Mouse (Mus musculus): ENCODE results near the gene Msh2.

Msh2 gene

GRCm38 (mm10) chr17:87698996-87699765 lies 27.1 kb downstream of the Msh2 start:
- DNase-seq (ENCODE audit: low read depth, low spot score), result no peak

GRCm38 (mm10) chr17:87700101-87700500 lies 28.0 kb downstream of the Msh2 start:
- DNase-seq (ENCODE audit: low read depth, low spot score), result no peak

DNA sequence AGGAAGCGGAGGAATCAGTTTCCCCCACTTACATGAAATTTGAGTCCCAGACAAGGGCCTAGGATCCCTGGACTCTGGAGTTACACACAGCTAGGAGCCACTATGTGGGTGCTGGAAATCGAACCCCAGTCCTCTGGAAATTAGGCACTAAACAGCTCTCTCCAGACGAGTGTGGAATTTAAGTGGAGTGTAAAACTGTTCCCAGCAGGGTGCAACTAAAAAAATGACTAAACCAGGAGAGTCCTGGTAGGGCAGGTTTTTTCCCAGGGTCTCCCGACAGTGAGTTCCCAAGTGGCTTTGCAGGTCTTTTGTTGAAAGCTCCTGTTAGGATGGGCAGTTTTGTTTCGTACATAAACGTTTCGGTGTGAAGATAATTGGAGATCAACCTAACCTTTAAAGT lies 52.6 kb downstream of the Msh2 start:
- DNase-seq (ENCODE audit: low read depth, low spot score), result no peak

DNA sequence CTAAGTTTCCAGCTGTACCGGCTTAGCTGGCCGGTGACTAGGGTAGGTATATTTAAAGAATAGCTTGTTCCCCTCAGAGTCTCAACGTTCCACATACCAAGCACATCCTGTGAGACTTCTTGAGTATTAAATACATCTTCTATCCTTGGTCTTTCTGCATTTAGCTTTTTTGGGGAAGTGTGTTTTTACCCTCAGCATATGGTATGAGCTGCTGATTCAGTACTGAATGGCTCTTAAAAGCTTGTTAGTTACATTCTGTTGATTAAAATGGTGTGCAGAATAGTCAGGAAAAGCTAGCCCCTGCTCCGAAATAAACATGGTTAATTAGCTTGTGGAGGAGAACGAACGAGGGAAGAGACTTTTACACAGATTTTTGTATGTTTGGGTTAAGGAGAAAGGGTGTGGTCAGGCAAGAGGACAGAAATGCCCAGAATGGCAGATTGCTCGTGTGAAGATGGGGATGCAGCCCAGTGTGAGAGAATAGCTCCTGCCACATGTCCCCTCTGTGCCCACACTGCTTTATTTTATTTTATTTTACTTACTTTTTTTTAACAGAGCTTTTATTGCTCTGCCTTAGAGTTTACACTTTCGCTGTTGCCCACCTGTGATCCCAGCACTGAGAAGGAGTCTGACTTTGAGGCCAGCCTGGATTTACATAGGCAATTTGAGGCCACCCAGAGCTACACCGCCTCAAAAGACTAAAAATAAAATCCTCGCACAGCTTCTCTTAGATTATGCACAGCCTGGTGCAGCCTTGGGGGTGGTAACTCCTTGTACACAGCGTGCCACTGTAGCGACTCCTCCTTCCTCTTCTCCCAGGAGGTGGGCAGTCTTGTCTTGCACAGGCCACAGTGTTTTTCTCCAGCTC lies 54.6 kb downstream of the Msh2 start:
- no peak for DNase-seq (ENCODE audit: low read depth, low spot score)

GRCm38 (mm10) chr17:87731962-87732361 lies 59.8 kb downstream of the Msh2 start:
- no peak for DNase-seq (ENCODE audit: low read depth, low spot score)

- DNase-seq (ENCODE audit: low read depth, low spot score), result no peak
These were observed 62.3 kb downstream of the Msh2 start for GRCm38 (mm10) chr17:87734471-87734870.

DNA sequence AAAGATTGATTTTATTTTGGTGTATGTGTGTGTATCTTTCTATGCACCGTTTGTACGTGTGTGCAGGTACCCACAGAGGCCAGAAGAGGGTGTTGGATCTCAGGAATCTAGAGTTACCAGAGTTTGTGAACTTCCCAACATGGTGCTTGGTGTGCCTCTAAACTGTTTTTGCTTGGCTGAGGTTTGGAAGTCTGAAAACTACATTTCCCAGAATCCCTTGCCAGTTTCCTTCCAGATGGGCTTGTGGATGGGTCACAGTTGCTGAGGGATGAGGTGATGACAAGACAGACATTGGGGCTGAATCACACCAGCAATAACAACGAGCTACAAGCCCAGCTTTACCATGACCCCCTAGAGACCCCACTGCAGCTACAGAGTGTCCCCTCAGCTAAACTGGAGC lies 65.0 kb downstream of the Msh2 start:
- DNase-seq (ENCODE audit: low read depth, low spot score), result no peak

DNA sequence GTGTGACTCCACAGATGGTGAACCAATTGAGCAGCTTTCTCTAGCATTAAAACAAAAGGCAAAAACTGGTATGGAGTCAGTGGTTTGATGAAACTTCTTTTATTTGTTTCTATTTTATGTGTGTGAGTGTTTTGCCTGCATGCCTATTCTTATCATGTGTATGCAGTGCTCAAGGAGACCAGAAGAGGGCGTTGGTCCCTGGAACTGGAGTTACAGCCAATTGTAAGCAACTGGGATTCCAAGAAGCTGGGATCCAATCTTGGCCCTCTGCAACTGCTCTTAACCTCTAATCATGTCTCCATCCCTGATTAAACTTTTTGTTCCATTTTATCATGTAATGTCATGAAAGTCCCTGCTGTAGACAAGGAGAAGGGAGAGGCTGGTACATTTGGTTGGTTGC lies 67.7 kb downstream of the Msh2 start:
- no peak for DNase-seq (ENCODE audit: low read depth, low spot score)

- DNase-seq (ENCODE audit: low read depth, low spot score), result peak; percentile 27
These were observed 73.1 kb downstream of the Msh2 start for GRCm38 (mm10) chr17:87744985-87745925.

DNA sequence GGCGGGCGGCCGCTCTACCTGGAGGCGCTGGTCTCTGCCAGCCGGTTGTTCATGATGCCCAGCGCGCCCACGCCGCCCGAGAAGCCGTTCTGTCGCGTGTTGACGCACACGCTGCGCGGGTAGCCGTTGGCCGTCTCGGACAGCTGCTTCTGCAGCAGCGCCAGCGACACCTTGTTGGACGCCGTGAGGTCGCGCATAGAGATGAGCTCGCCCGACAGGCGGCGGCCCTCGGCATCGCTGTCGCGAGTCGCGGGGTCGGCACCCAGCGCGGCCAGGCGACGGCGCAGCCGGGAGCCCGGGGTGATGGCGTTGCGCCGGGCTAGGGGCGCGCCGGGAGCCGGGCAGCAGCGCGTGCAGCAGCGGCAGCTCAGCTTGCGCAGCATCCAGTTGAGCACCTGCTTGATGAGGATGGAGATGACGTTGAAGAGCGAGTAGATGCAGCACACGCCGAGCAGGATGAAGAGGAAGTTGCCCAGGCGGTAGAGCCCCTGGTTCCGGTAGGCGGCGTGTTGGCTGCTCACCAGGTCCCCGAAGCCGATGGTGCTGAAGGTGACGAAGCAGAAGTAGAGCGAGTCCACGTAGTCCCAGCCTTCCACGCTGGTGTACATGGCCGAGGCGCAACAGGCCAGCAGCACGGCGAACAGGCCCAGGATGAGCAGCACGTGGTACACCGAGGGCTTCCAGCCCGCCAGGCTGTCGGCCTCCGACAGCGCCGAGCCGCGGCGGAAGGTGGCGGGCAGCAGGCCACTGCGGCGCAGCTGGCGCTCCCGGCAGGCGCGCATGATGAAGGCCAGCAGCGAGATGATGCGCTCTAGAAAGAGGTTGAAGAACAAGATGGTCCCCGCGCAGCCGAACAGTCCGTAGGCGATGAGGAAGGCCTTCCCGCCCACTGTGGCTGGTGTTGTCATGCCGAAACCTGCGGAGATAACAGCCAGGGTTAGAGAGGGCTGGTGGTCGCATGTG lies 74.1 kb downstream of the Msh2 start:
- peak; percentile 31 for DNase-seq (ENCODE audit: low read depth, low spot score)

DNA sequence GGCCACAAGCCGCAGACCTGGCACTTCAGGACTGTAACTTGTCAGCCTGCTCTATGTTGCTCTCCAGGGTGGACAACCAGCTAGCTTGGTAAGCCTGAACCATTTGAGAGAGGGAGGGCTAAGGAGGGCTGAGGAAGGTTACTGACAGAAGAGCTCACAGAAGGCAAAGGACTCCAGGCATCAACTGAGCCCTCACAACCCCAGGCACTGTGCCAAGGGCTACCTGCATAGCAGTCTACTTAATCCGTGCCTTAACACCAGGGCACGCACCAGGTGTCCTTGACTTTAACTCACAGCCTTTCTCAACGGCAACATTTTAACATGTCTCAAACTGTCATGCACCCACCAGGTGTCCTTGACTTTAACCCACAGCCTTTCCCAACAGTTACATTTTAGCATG lies 88.2 kb downstream of the Msh2 start:
- DNase-seq (ENCODE audit: low read depth, low spot score), result no peak

GRCm38 (mm10) chr17:87763146-87763545 lies 91.0 kb downstream of the Msh2 start:
- DNase-seq (ENCODE audit: low read depth, low spot score), result no peak

GRCm38 (mm10) chr17:87765031-87765430 lies 92.9 kb downstream of the Msh2 start:
- no peak for DNase-seq (ENCODE audit: low read depth, low spot score)

GRCm38 (mm10) chr17:87766888-87767287 lies 94.8 kb downstream of the Msh2 start:
- DNase-seq (ENCODE audit: low read depth, low spot score), result no peak

- DNase-seq (ENCODE audit: low read depth, low spot score), result no peak
These were observed 98.6 kb downstream of the Msh2 start for GRCm38 (mm10) chr17:87770766-87771165.

DNA sequence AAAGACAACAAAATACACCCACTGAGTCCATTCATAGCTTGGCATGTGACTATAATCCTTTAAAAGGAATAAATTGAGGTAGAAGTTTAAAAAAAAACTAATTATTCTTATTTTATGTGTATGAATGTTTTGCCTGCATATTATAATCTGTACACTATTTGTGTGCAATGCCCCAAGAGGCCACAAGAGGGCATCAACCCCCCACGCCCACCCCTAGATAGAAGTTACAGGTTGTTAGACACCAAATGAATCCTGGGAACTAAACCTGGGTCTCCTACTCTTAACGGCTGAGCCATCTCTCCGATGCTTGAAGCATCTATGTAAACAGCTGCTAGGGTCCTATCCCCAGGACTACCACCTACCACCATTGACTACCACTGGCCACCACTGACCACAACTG lies 101.0 kb downstream of the Msh2 start:
- no peak for DNase-seq (ENCODE audit: low read depth, low spot score)

Data from retina, postnatal 7 days (tissue).